Mouse (Mus musculus) limb, embryonic 11.5 days (tissue): ENCODE data around the gene Plekhm3. TPM values are rescaled to one million over a fixed set of nuclear protein-coding genes. Genes with fewer than 3 reads are reported as not detected.

Source experiments
- ATAC-seq: fragments of 200-750 bp; cut with Nextera tagmentation; 2 replicates; pipeline ENCODE4 v1.8.0; 2017; ENCODE audit warnings: low read depth; ENCODE audit not compliant: insufficient number of reproducible peaks, low FRiP score, low TSS enrichment
- DNase-seq: peaks from one replicate; pipeline ENCODE4 v3.0.0-alpha.2; 2015; ENCODE audit warnings: low spot score
- H3K27ac ChIP-seq: fragments of 300-500 bp; sonication (generic); replicated peaks from 2 replicates; pipeline ENCODE4 v1.5.1; 2014; ENCODE audit warnings: low read depth, mild to moderate bottlenecking, low read length
- H3K27me3 ChIP-seq: fragments of 300-500 bp; sonication (generic); 2 replicates; pipeline ENCODE4 v1.6.1; 2014; ENCODE audit warnings: mild to moderate bottlenecking, low read length, mixed read lengths; ENCODE audit not compliant: control insufficient read depth, insufficient read depth
- H3K36me3 ChIP-seq: fragments of 300-500 bp; sonication (generic); 2 replicates; pipeline ENCODE4 v1.6.1; 2014; ENCODE audit warnings: mild to moderate bottlenecking, low read length, moderate library complexity, mixed read lengths; ENCODE audit not compliant: control insufficient read depth, insufficient read depth
- H3K4me1 ChIP-seq: fragments of 300-500 bp; sonication (generic); 2 replicates; pipeline ENCODE4 v1.6.1; 2014; ENCODE audit warnings: low read length, mixed read lengths; ENCODE audit not compliant: control insufficient read depth, insufficient read depth
- H3K4me2 ChIP-seq: fragments of 300-500 bp; sonication (generic); 2 replicates; pipeline ENCODE4 v1.6.1; 2014; ENCODE audit warnings: low read depth, mild to moderate bottlenecking, moderate library complexity; ENCODE audit not compliant: severe bottlenecking
- H3K4me3 ChIP-seq: fragments of 300-500 bp; sonication (generic); 2 replicates; pipeline ENCODE4 v1.5.1; 2014; ENCODE audit warnings: low read depth, low read length
- H3K9ac ChIP-seq: fragments of 300-500 bp; sonication (generic); 2 replicates; pipeline ENCODE4 v1.6.1; 2014; ENCODE audit warnings: mild to moderate bottlenecking, low read length
- H3K9me3 ChIP-seq: fragments of 300-500 bp; sonication (generic); 2 replicates; pipeline ENCODE4 v1.6.1; 2016; ENCODE audit warnings: low read length; ENCODE audit not compliant: control insufficient read depth
- WGBS: fragments of 180-500 bp; shearing (Covaris S2); extraction: QIAGEN DNeasy Blood & Tissue Kit; methylation state at CpG from one replicate; pipeline ENCODE4 v1.1.7; 2014; 5-methylcytosine and 5-hydroxymethylcytosine counted together
- polyA plus RNA-seq: library from polyadenylated mRNA; unstranded; fragments of >200 nt; fragmentation: Nextera tagmentation; extraction: Ambion mirVana; gene quantifications from 2 replicates; pipeline ENCODE4 v1.2.1, GENCODE M21; 2014

The Plekhm3 gene
- polyA plus RNA-seq, 1 experiment from 2014 or later, result 7.8 TPM

GRCm38 (mm10) chr1:64738661-64739082, 218.0 kb downstream of the Plekhm3 start:
- H3K36me3 ChIP-seq, result no peaks in the 10 kb centered on the region
- no peak overlapping the region for H3K27ac ChIP-seq
- no peaks in the 10 kb centered on the region for H3K9me3 ChIP-seq
- peak overlapping the region; percentile 18; the same call in 1 of the 2 replicates for H3K9ac ChIP-seq
- H3K27me3 ChIP-seq, result peaks cover 32% of the 10 kb centered on the region
- WGBS, result under 1% methylated on average over 14 of the region's 14 CpGs
- DNase-seq, result peak; percentile 52
- peak overlapping the region; percentile 92 for H3K4me2 ChIP-seq
- no peak for ATAC-seq
- H3K4me3 ChIP-seq, result peak overlapping the region; percentile 60
- peaks cover 19% of the 10 kb centered on the region for H3K4me1 ChIP-seq

- Histone ChIP-seq H3K27me3 (peaks cover 37% of the 10 kb centered on the region), H3K4me3 (peak overlapping the region; percentile 60), H3K4me1 (peaks cover 19% of the 10 kb centered on the region), H3K27ac (no peak overlapping the region), H3K4me2 (peak overlapping the region; percentile 92), H3K9me3 (no peaks in the 10 kb centered on the region), H3K9ac (peak overlapping the region; percentile 40; the same call in 1 of the 2 replicates), H3K36me3 (no peaks in the 10 kb centered on the region)
- under 1% methylated on average over 11 of the region's 11 CpGs for WGBS
- no peak for ATAC-seq
- no peak for DNase-seq
Observed at GRCm38 (mm10) chr1:64738180-64738555, 218.5 kb downstream of the Plekhm3 start.

- H3K4me3 ChIP-seq, result peak within 1 kb of the TSS; percentile 60
- no peaks in the 10 kb centered on the region for H3K9me3 ChIP-seq
- DNase-seq, result peak; percentile 93
- H3K27ac ChIP-seq, result no peak within 1 kb of the TSS
- H3K9ac ChIP-seq, result peak within 1 kb of the TSS; percentile 56
- 0% methylated on average over 68 of the region's 73 CpGs for WGBS
- peaks cover 19% of the 10 kb centered on the region for H3K4me1 ChIP-seq
- H3K36me3 ChIP-seq, result no peaks in the 10 kb centered on the region
- peak within 1 kb of the TSS; percentile 92 for H3K4me2 ChIP-seq
- peak; percentile 96 for ATAC-seq
- peaks cover 42% of the 10 kb centered on the region for H3K27me3 ChIP-seq
Observed at GRCm38 (mm10) chr1:64737502-64738179, 219.0 kb downstream of the Plekhm3 start, which contains the start of gene Fzd5. TSS of gene Fzd5 (minus strand) at chr1:64737751.

GRCm38 (mm10) chr1:64736681-64737501, 219.7 kb downstream of the Plekhm3 start:
- ATAC-seq (no peak), DNase-seq (peak; percentile 69)
- peak overlapping the region; percentile 56 for H3K9ac ChIP-seq
- peaks cover 19% of the 10 kb centered on the region for H3K4me1 ChIP-seq
- H3K4me2 ChIP-seq, result peak overlapping the region; percentile 92
- peak overlapping the region; percentile 60 for H3K4me3 ChIP-seq
- no peak overlapping the region for H3K27ac ChIP-seq
- peaks cover 47% of the 10 kb centered on the region for H3K27me3 ChIP-seq
- WGBS, result under 1% methylated on average over 53 of the region's 56 CpGs
- no peaks in the 10 kb centered on the region for H3K36me3 ChIP-seq
- H3K9me3 ChIP-seq, result no peaks in the 10 kb centered on the region

Other genes with a start within 250 kb of the Plekhm3 start
- gene Fzd5, start 219.1 kb downstream of the Plekhm3 start, polyA plus RNA-seq, result 0.71 and 0.73 TPM in 2 replicates
- 0.15 TPM in 1 of 2 replicates, not detected in the other for gene Akr1cl, start 75.9 kb upstream of the Plekhm3 start, polyA plus RNA-seq
- not detected in 2 replicates for gene Cryge, start 94.3 kb upstream of the Plekhm3 start, polyA plus RNA-seq
- not detected in 2 replicates for gene Crygd, start 106.6 kb upstream of the Plekhm3 start, polyA plus RNA-seq
- not detected in 2 replicates for gene Crygc, start 116.9 kb upstream of the Plekhm3 start, polyA plus RNA-seq
- gene Crygb, start 125.5 kb upstream of the Plekhm3 start, polyA plus RNA-seq, result not detected in 2 replicates
- not detected in 2 replicates for gene Cryga, start 146.5 kb upstream of the Plekhm3 start, polyA plus RNA-seq
- not detected in 2 replicates for gene Gm28845, start 162.7 kb upstream of the Plekhm3 start, polyA plus RNA-seq
- gene D630023F18Rik, start 166.4 kb upstream of the Plekhm3 start, polyA plus RNA-seq, result 0.33 and 0.40 TPM in 2 replicates
- gene Idh1, start 229.7 kb upstream of the Plekhm3 start, polyA plus RNA-seq, result 174 and 176 TPM in 2 replicates
- 16.3 and 16.5 TPM in 2 replicates for gene Pikfyve, start 229.9 kb upstream of the Plekhm3 start, polyA plus RNA-seq